Mouse (Mus musculus): Measurements from ENCODE around the gene Ovol3. TPM values are rescaled to one million over a fixed set of nuclear protein-coding genes. Genes with fewer than 3 reads are reported as not detected.

The Ovol3 gene
- not detected in 2 replicates for polyA plus RNA-seq (2012; ENCODE audit: insufficient read depth, insufficient read length, missing spikeins)

GRCm38 (mm10) chr7:30235625-30236024 is at the start of gene Ovol3:
Ovol3 (minus strand) TSS chr7:30235725.
- 0 out of 2 replicates have a peak, but pooled peaks cover 4% of the 10 kb centered on the region for H3K4me1 ChIP-seq (ENCODE audit: control insufficient read depth, insufficient read depth, low read length)
- no peak within 1 kb of the TSS for H3K27ac ChIP-seq (ENCODE audit: insufficient read depth, low read depth, low read length)
- TF ChIP-seq POLR2A (IDR thresholded peaks at IDR 0.05; ENCODE audit: borderline replicate concordance, low read depth, low read length) = no peak
- TF ChIP-seq CTCF (IDR thresholded peaks at IDR 0.05; ENCODE audit: low read depth, low read length) = no peak
- no peak within 1 kb of the TSS for H3K4me3 ChIP-seq (ENCODE audit: insufficient read depth, low read length)

- no peak overlapping the region for H3K4me3 ChIP-seq (ENCODE audit: insufficient read depth, low read length)
- H3K27ac ChIP-seq (ENCODE audit: insufficient read depth, low read depth, low read length) = peak overlapping the region; percentile 67
- peaks cover 40% of the 10 kb centered on the region for H3K4me1 ChIP-seq (ENCODE audit: control insufficient read depth, insufficient read depth, low read length)
- TF ChIP-seq CTCF (IDR thresholded peaks at IDR 0.05; ENCODE audit: low read depth, low read length) (no peak), POLR2A (IDR thresholded peaks at IDR 0.05; ENCODE audit: borderline replicate concordance, low read depth, low read length) (no peak)
Observed at GRCm38 (mm10) chr7:30282740-30283139, 47.2 kb upstream of the Ovol3 start.

GRCm38 (mm10) chr7:30281522-30281921 is 46.0 kb upstream of the Ovol3 start:
- H3K4me1 ChIP-seq (ENCODE audit: control insufficient read depth, insufficient read depth, low read length) = peaks cover 34% of the 10 kb centered on the region
- peak overlapping the region; percentile 94; the same call in 1 of the 2 replicates for H3K27ac ChIP-seq (ENCODE audit: insufficient read depth, low read depth, low read length)
- no peak for TF ChIP-seq CTCF (IDR thresholded peaks at IDR 0.05; ENCODE audit: low read depth, low read length)
- TF ChIP-seq POLR2A (IDR thresholded peaks at IDR 0.05; ENCODE audit: borderline replicate concordance, low read depth, low read length) = no peak
- no peak overlapping the region for H3K4me3 ChIP-seq (ENCODE audit: insufficient read depth, low read length)

GRCm38 (mm10) chr7:30280670-30281138 is 45.2 kb upstream of the Ovol3 start:
- TF ChIP-seq POLR2A (IDR thresholded peaks at IDR 0.05; ENCODE audit: borderline replicate concordance, low read depth, low read length) (0 out of 2 replicates have a peak, but pooled peaks have one; percentile 27), CTCF (IDR thresholded peaks at IDR 0.05; ENCODE audit: low read depth, low read length) (no peak)
- Histone ChIP-seq H3K4me3 (ENCODE audit: insufficient read depth, low read length) (peak overlapping the region; percentile 89), H3K27ac (ENCODE audit: insufficient read depth, low read depth, low read length) (peak overlapping the region; percentile 94), H3K4me1 (ENCODE audit: control insufficient read depth, insufficient read depth, low read length) (peaks cover 33% of the 10 kb centered on the region)

- peak within 1 kb of the TSS; percentile 94 for H3K27ac ChIP-seq (ENCODE audit: insufficient read depth, low read depth, low read length)
- H3K4me1 ChIP-seq (ENCODE audit: control insufficient read depth, insufficient read depth, low read length) = peaks cover 27% of the 10 kb centered on the region
- TF ChIP-seq CTCF (IDR thresholded peaks at IDR 0.05; ENCODE audit: low read depth, low read length) (no peak), POLR2A (IDR thresholded peaks at IDR 0.05; ENCODE audit: borderline replicate concordance, low read depth, low read length) (no peak)
- peak within 1 kb of the TSS; percentile 89 for H3K4me3 ChIP-seq (ENCODE audit: insufficient read depth, low read length)
Observed at GRCm38 (mm10) chr7:30279951-30280669, 44.6 kb upstream of the Ovol3 start, which contains the start of the genes Thap8 and Wdr62. Thap8 (plus strand) TSS chr7:30280094. Wdr62 (minus strand) TSS chr7:30280419.

GRCm38 (mm10) chr7:30279536-30279935 is 44.0 kb upstream of the Ovol3 start:
- H3K4me3 ChIP-seq (ENCODE audit: insufficient read depth, low read length) = peak overlapping the region; percentile 89
- TF ChIP-seq POLR2A (IDR thresholded peaks at IDR 0.05; ENCODE audit: borderline replicate concordance, low read depth, low read length) (no peak), CTCF (IDR thresholded peaks at IDR 0.05; ENCODE audit: low read depth, low read length) (no peak)
- peaks cover 26% of the 10 kb centered on the region for H3K4me1 ChIP-seq (ENCODE audit: control insufficient read depth, insufficient read depth, low read length)
- peak overlapping the region; percentile 86 for H3K27ac ChIP-seq (ENCODE audit: insufficient read depth, low read depth, low read length)

- Histone ChIP-seq H3K27ac (ENCODE audit: insufficient read depth, low read depth, low read length) (peak overlapping the region; percentile 86), H3K4me3 (ENCODE audit: insufficient read depth, low read length) (peak overlapping the region; percentile 89; the same call in 1 of the 2 replicates), H3K4me1 (ENCODE audit: control insufficient read depth, insufficient read depth, low read length) (peaks cover 26% of the 10 kb centered on the region)
- no peak for TF ChIP-seq CTCF (IDR thresholded peaks at IDR 0.05; ENCODE audit: low read depth, low read length)
- no peak for TF ChIP-seq POLR2A (IDR thresholded peaks at IDR 0.05; ENCODE audit: borderline replicate concordance, low read depth, low read length)
Observed at GRCm38 (mm10) chr7:30278911-30279310, 43.4 kb upstream of the Ovol3 start.

GRCm38 (mm10) chr7:30274383-30274782 is 38.9 kb upstream of the Ovol3 start:
- peaks cover 15% of the 10 kb centered on the region for H3K4me1 ChIP-seq (ENCODE audit: control insufficient read depth, insufficient read depth, low read length)
- TF ChIP-seq CTCF (IDR thresholded peaks at IDR 0.05; ENCODE audit: low read depth, low read length) (no peak), POLR2A (IDR thresholded peaks at IDR 0.05; ENCODE audit: borderline replicate concordance, low read depth, low read length) (no peak)
- no peak overlapping the region for H3K4me3 ChIP-seq (ENCODE audit: insufficient read depth, low read length)
- no peak overlapping the region for H3K27ac ChIP-seq (ENCODE audit: insufficient read depth, low read depth, low read length)

GRCm38 (mm10) chr7:30269641-30270040 is 34.1 kb upstream of the Ovol3 start:
- Histone ChIP-seq H3K27ac (ENCODE audit: insufficient read depth, low read depth, low read length) (no peak overlapping the region), H3K4me3 (ENCODE audit: insufficient read depth, low read length) (no peak overlapping the region), H3K4me1 (ENCODE audit: control insufficient read depth, insufficient read depth, low read length) (peaks cover 11% of the 10 kb centered on the region)
- TF ChIP-seq CTCF (IDR thresholded peaks at IDR 0.05; ENCODE audit: low read depth, low read length) = no peak

- no peak overlapping the region for H3K27ac ChIP-seq (ENCODE audit: insufficient read depth, low read depth, low read length)
- no peak overlapping the region for H3K4me3 ChIP-seq (ENCODE audit: insufficient read depth, low read length)
- H3K4me1 ChIP-seq (ENCODE audit: control insufficient read depth, insufficient read depth, low read length) = peaks cover 11% of the 10 kb centered on the region
- TF ChIP-seq CTCF (IDR thresholded peaks at IDR 0.05; ENCODE audit: low read depth, low read length) = no peak
Observed at GRCm38 (mm10) chr7:30266780-30267179, 31.3 kb upstream of the Ovol3 start.
